In the genomic region with DNA sequence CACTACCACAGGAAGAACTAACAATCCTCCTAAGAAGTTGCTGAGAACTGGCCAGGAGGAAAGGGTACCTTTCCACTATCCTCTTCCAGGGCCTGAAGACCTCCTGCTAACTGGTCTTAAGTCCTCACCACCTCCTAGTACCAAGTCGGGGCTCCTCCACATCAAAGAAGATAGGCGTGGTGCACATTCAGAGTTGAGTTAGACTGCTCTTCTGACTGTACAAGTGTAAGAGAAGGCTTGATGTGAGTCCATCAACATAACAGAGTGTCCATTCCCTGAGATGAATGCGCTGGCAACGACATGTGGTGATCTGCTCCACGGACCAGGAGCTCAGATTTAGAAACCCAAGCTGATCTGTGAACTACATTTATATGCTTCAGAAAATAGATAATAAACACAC, we compare ENCODE assay signal across 20 mouse cellular contexts.
DNase-seq lines count a peak whose midpoint lies in the region; TF ChIP-seq lines count a peak whose summit lies in the region.
"Had no signal": no experiment of that assay in that cellular context is flagged by ENCODE, and none has a peak within 500 bp of the region (broad histone marks: within the 10 kb centered on the region; RNA-seq: fewer than 3 reads in every experiment).

No protein-coding gene starts in this region.

- intact Hi-C loops in left cerebral cortex, postnatal 4 days (cut with DNase I), result no loop called here

- DNase-seq in ES-CJ7 (ENCODE audit: low read depth, low spot score) (peak; percentile 57), ES-E14 (ENCODE audit: low read depth, low spot score) (peak; percentile 15), ZHBTc4 (ENCODE audit: low read depth, low spot score) (peak; percentile 76)
- DNase-seq in left cerebral cortex, postnatal 4 days, result no peak
- no peak for DNase-seq in frontal cortex, postnatal 10 days (ENCODE audit: low spot score in 2 of 2)
- DNase-seq: adrenal gland, adult 2 months; adrenal gland, postnatal 10 days; adrenal gland, postnatal 25 days; cerebellum, adult 11 months; cerebellum, adult 18-20 months; cerebellum, adult 8-10 months; cerebellum, adult 9-11 months; cerebellum, postnatal 14 days; cerebellum, postnatal 36 days; embryo, embryonic 11 days had no signal

- in situ Hi-C loops in ES-E14 (cut with MboI; ENCODE audit: low sequenced_read_pairs in 2 of 2, unreplicated experiment in 2 of 2), result no loop called here

- H3K9me3 ChIP-seq in ES-E14 (ENCODE audit: control insufficient read depth, insufficient read depth, low read depth, low read length), result no peaks in the 10 kb centered on the region
- H3K9me3 ChIP-seq: embryonic facial prominence, embryonic 13.5 days; embryonic facial prominence, embryonic 15.5 days; forebrain, embryonic 10.5 days; forebrain, embryonic 12.5 days had no signal

- H3K4me3 ChIP-seq in ES-E14 (ENCODE audit: insufficient read depth in 1 of 2, low read depth in 1 of 2, low read length in 2 of 2, poor library complexity in 1 of 2, severe bottlenecking in 1 of 2), result no peak overlapping the region
- H3K4me3 ChIP-seq: embryonic facial prominence, embryonic 13.5 days; embryonic facial prominence, embryonic 15.5 days; erythroblast, embryonic 14.5 days; forebrain, embryonic 10.5 days; forebrain, embryonic 12.5 days had no signal

- H3K4me1 ChIP-seq in ES-E14 (ENCODE audit: control insufficient read depth in 2 of 2, insufficient read depth in 2 of 2, low read length in 2 of 2, poor library complexity in 1 of 2), result no peaks in the 10 kb centered on the region; a peak in 1 of 4 replicates
- H3K4me1 ChIP-seq: embryonic facial prominence, embryonic 13.5 days; embryonic facial prominence, embryonic 15.5 days; forebrain, embryonic 10.5 days; forebrain, embryonic 12.5 days had no signal

- no peak overlapping the region for H3K9ac ChIP-seq in ES-E14 (ENCODE audit: insufficient read depth, low read depth, low read length, poor library complexity, severe bottlenecking)
- H3K9ac ChIP-seq: embryonic facial prominence, embryonic 13.5 days; embryonic facial prominence, embryonic 15.5 days; forebrain, embryonic 12.5 days had no signal

- H3K27ac ChIP-seq in ES-E14 (ENCODE audit: insufficient read depth, low read depth, low read length, poor library complexity, severe bottlenecking), result no peak overlapping the region
- H3K27ac ChIP-seq: embryonic facial prominence, embryonic 13.5 days; embryonic facial prominence, embryonic 15.5 days; forebrain, embryonic 10.5 days; forebrain, embryonic 12.5 days had no signal

- no peaks in the 10 kb centered on the region for H3K36me3 ChIP-seq in ES-E14 (ENCODE audit: control insufficient read depth, insufficient read depth, low read length, poor library complexity, severe bottlenecking)
- H3K36me3 ChIP-seq: embryonic facial prominence, embryonic 13.5 days; embryonic facial prominence, embryonic 15.5 days; forebrain, embryonic 12.5 days had no signal

TF ChIP-seq in ES-E14, 5 proteins besides CTCF, POLR2A, EP300 and RAD21:
- no peak for TF ChIP-seq HCFC1 (IDR thresholded peaks at IDR 0.05; ENCODE audit: borderline replicate concordance, insufficient read depth, low read length)
- no peak for TF ChIP-seq ZC3H11A (IDR thresholded peaks at IDR 0.05; ENCODE audit: borderline replicate concordance, low read depth, low read length)
- TF ChIP-seq CHD2 (IDR thresholded peaks at IDR 0.05; ENCODE audit: low read depth, low read length), result no peak
- TF ChIP-seq ZNF384 (IDR thresholded peaks at IDR 0.05; ENCODE audit: low read depth, low read length), result no peak
- TF ChIP-seq MAFK (IDR thresholded peaks at IDR 0.05; ENCODE audit: insufficient read depth, low read depth, low read length), result no peak

Comparison
In these comparisons a context has a peak if more than half of its experiments do, and no peak if none do; other contexts are left out.
1. DNase-seq: peak in ES-CJ7 (single experiment), ES-E14 (single experiment) and ZHBTc4 (single experiment); none in left cerebral cortex, postnatal 4 days (single experiment) and frontal cortex, postnatal 10 days (0 of 2).